Mouse (Mus musculus) adrenal gland, postnatal 14 days (tissue): ENCODE results near the gene Sash1. TPM values are rescaled to one million over a fixed set of nuclear protein-coding genes. Genes with fewer than 3 reads are reported as not detected.
A peak's percentile ranks its signal among the peaks of the same experiment; 100 is the strongest.

Experiments used
- DNase-seq: peaks from one replicate; pipeline ENCODE4 v3.0.0; 2021; ENCODE audit warnings: mixed read lengths
- total RNA-seq: library from RNA; stranded (reverse); gene quantifications from 2 replicates; pipeline ENCODE4 v1.2.3, GENCODE M21; 2021

Gene Sash1
- total RNA-seq, 1 experiment from 2014 or later, result 50.1 TPM

DNA sequence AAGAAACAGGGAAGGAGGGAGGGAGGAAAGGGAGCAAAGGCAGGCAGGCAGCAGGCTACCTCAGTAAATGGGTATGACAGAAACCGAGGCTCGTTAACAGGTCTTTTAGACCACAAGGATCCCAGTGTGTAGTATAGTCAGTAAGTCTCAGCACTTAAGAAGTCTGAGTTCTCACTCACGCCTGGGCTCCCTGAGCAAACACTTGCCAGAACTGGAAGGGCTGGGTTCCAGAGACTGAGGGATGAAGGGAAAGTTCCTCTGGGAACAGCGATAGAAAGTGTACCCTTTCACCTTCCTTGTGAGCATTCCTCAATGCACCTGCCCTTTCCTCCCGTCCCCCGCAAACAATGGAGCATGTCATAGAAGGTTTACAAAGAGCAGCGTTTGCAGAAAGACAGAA, 16.5 kb upstream of the Sash1 start:
- no peak for DNase-seq

DNA sequence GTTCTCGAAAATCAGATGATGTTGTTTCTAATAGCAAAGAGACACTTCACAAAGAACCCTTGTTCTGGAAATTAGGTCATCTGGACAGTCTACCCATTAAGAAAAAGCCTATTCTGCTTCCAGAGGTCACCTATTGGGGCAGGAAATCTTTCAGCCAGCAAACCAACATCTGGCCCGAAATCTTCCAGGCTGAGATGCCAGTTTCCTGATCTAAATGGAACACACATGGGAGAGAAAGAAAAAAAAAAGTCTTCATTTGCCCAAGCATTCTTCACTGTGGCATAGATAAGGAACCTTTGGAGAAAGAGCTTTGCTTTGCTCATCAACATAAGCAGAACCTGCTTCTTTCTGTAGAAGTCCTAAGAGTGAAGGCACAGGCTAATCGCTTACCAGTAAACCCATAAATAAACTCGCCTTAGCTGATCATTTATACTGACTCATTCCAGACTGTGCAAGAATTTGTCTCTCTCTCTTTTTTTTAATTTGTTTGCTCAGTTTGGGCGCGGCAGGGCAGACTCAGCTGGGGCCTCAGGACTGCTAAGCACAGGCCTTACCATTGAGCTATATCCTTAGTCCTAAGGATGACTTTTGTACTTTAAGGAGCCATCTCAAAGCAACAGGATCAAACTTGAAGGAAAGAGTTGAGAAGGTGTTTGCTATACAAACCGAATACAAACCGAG, 13.1 kb upstream of the Sash1 start:
- no peak for DNase-seq

DNA sequence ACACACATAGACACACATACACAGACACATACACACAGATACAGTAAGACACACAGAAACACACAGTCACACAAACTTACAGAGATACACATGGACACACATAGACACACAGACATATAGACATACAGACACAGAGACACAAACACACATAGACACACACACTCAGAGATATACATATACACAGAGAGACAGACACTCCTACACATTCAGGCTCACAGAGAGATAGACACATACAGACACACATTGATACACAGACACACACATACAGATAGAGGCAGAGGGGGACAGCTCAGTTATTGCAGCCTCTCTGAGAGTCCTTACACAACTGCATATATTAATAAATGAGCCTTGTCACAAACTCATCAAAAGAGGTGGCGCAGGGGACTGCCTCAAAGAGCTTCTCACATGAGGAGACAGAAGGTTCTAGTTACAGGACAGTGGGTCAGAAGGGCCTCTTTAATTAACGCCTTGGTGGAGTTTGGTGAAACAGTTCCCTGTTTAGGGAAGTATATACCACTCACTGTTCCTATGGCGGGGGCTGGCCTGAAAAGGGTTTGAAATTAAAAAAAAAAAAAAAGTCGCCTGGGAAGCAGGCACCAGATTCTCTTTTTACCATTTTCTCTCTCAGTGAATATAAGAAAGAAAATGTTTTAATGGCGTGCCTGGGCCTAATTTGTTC, 12.4 kb upstream of the Sash1 start:
- no peak for DNase-seq

DNA sequence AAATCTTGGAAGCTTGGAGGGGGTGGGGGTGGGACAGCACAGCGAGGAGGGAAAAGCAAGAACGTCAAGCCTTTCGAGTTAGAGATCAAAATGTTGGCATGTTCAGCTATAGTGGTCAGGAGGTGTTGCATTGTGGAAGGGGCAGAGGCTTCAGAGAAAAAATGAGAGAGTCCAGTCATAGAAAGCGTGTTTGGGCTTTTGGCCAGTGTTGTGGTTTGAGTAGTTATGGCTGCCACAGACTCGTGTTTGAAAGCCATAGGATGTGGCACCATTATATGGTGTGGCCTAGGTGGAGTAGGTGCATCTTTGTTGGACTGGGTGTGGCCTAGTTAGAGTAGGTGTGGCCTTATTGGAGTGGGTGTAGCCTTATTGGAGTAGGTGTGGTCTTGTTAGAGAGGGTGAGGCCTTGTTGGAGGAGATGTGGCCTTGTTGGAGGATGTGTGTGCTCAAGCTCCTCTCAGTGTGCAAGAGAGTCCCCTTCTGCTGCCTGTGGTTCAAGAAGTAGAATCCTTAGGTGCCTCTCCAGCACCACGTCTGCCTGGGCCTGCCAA, 9.2 kb upstream of the Sash1 start:
- DNase-seq, result no peak

DNA sequence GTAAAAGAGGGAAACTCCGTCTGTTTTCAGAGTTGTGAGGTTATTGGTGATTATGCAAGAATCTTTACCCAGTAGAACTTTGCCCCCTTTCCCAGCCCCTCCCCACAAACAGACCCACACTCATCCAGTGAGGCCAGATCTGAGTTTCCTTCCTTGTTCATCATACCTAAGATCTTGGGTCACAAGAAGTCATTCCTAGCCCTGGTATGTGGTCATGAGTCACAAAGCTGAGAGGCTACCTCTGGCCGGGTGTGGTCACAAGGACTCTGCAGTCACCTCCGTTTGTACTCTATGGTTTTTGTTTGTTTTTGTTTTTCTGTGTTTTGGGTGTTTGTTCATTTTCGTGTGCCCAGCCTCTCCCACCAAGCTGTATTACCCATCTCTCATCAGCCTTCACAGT, 4.6 kb upstream of the Sash1 start:
- DNase-seq, result no peak

DNA sequence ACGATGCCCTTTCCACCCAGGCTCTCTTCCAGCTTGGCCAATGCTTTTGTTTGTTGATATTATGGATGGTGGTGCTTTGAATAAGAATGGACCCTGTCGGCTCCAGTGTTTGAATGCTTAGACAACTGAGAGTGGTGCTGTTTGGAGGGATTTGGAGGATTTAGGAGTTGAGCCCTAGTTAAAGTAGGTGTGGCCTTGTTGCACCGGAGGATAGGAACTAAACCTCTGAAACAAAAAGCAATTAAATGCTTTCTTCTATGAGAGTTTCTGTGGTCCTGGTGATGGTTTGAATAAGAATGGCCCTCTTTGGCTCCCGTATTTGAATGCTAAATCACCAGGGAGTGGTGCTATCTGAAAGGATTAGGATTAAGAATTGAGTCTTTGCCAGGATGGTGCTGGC, 3.5 kb upstream of the Sash1 start:
- no peak for DNase-seq

DNA sequence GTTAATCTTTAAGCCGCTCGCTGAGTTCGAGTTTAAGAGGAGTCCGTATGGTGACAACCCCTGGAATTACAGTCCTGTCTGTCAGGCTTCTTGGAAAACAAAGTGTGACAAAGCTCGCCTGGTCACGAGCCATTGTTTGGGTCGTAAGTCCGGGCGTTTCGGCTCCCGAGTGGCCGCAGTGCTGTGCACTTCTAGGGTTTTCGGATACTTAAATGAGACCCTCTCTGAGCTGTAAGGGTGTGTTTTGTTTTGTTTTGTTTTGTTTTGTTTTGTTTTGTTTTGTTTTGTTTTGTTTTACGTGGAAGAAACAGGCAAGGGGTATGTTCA, 621 bp upstream of the Sash1 start:
- no peak for DNase-seq

DNA sequence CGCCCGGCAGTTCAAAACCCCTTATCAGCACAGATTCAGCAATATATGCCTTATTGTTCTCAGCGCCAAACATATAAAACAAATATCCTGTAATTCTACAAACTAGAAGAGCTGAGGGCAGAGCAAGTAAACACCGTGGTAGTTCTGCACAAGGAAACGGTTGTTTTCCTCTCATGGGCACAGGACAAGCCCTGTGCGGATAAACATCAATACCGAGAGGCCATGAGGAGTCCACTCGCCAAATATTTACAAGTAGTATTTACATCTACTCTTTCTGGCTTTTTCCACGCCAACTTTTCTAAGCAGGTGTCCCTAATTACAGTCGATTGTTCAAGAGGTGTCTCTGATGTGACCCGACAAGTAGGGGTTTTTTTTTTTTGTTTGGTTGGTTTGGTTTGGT, 669 bp downstream of the Sash1 start:
- no peak for DNase-seq

DNA sequence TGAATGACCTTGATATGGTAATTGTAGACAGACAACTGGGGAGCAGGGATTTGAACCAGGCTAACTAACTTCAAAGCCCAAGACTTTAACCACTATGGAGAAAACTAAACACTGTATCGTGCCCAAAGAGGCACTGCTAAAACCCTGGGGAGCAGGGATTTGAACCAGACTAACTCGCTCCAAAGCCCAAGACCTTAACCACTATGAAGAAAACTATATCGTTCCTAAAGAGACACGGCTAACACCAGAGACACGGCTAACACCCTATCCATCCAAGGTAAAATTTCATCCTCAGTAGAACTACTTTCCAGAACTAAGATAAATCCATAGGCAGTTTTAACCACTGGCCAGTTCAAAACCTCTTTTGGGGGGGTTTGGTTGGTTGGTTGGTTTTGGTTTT, 1.3 kb downstream of the Sash1 start:
- DNase-seq, result no peak

DNA sequence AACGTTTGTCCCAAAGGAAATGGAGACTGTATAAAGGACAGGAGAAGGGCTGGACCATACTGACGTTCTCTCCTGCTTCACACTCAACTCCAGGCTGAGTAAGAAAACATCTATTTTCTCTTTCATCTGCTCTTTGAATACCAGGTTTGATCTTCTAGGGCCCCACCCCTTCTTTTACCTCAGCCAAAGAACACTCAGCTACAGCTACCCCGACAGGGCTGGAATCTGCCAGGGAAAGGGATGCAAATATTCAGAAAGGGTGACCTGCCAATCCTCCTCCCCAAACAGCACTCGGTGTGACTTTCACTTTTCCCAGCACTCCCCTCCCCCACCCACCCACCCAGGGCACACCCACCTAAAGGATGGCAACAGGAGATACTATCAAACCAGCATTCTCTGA, 2.2 kb downstream of the Sash1 start:
- no peak for DNase-seq

DNA sequence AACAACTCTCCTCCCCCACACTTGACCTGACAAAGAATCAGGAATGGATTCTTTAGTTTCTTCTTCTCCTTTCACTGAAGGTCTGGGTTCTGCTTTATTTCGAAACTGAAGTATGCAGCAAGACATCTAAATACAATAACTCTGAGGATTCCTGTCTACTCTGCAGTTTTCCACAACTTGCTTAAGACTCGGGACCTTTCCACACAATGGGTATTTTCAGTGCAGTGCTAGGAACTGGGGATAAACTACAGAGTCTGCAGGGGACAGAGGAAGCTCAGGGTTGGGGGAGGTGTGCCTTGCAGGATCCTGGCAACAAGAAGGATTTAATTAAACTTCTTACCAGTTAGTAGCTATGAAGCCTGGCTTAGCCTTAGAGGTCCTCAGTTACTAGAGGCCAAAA, 4.1 kb downstream of the Sash1 start:
- DNase-seq, result no peak

DNA sequence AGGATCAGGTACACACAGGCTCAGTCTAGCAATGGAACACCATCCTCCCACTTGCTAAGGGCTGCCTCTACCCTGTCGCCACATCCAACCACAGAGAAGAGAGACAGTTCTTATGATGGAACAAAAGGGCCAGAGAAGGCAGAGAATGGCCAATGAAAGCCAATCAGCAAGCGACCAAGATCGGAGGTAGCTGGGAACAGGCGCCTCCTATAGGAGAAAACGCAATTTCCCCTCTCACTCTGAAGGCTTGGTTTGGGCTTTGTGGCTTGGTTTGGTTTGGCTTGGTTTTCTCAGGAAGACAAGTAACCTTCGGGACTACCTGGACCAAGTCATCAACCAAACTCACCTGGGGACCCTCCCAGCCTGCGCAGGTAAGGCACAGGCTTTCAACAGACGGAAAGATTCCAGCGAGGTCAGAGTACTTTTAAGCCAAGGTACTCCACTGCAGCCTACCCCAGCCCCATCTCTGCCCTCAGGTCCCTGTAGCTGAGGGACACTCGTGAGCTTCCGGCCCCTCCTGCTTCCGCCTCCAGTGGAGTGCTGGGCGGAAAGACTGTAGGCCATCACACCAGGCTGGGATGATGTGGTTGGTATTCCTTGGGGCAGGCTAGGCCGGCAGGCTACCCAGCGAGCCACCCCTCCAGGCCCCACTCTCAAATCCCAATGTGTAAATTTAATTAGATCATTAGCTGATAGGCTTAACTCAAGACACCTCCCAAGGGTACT, 4.8 kb downstream of the Sash1 start:
- DNase-seq, result no peak

DNA sequence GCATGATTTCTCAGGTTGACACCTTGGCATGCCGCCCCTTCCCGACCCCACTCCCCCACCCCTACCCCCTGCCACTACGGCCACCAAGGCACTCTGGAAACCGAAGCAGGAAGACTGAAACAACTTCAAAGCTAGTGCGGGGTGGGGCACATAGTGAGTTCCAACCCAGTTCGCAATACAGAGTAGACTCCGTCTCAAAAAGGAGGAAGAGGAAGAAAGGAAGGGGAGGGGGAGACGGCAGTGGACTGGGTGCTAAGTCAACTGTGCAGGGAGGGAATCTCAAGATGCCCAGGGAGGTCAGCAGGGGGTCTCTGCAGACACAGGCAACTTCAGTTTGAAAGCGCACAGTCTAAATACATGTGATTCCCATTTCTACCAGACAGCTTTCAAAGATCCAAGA, 7.0 kb downstream of the Sash1 start:
- DNase-seq, result no peak

DNA sequence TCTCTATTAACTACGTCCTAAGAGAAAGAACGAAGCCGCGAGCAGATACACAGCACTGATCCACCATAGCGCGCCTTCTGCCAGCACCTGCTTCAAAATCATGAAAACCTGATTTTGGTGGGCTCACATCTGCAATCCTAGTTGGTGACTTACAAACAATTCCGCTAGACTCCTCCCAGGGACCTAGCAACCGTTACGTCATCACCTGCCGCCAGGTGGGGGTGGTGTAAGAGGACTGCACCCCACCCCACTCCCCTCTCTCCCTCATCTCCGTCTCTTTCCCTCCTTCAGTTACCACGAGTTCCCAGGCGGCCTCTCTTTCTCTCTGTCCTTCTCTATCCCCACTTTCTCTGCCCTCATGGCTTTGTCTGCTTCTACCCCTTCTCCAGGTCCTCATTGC, 7.5 kb downstream of the Sash1 start:
- no peak for DNase-seq

DNA sequence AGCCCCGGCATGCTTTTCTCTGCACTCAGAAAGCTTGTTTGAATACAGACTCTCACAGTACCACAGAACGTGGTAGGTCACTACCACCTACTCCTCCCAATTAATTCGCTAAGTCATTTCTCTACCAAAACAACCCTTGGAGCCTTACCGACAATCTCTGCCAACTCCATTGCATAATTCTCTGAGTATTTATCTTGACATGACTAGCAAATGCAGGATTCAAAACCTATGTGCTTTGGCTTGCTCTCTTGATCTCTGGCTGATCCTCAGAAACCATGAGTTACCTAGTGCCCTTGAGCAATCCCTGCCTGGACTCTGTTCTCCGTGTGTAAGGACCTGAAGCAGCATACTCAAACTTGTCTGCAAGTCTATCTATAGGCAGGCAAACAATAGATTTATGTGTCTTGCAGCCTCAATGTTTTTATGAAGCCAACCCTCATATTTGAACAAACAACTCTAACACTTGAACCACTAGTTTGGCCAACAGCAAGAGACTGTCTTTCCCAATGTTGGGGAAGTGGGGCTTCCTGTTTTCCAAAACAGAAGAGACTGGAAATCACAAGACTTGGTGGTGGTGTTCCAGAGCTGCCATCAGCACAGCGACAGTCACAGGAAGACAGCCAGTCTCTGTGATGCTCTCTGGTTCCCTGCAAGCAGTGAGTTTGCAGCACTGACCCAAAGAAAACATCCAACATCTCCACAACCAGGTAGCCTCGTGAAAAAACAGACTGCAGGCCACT, 12.1 kb downstream of the Sash1 start:
- no peak for DNase-seq

DNA sequence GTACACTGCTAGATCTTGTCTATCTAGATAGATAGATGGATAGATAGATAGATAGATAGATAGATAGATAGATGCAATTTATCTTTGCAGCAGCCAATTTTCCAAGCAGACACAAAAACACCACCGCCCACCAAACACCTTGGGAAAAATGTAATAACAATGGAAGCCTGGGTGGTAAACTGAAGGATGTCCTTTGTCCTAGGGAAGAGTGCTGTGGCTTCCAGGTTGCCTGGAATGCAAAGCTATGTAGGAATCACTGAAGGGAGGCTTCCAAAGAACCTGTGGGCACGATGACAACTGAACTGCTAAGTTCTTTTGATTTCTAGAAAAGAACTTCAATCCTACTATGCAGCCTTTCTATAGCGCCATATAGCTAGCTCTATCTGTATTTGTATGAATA, 13.1 kb downstream of the Sash1 start:
- no peak for DNase-seq

DNA sequence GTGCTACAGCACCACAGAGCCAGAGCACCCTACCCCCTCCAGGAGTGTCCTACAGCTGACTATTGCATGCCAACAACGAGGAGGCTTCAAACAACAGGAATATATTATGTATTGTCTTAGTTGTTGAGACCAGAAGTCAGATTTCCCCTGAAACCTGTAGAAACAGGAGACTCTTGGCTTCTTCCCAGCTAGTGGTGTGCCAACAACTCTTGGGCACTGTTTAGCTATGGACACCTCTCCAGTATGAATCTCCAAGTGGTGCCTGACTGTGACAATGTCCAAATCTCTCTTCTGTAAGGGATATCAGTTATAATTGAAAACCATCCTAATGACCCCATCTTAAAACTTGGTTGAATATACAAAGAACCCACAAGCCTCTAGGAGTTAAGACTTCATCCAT, 13.9 kb downstream of the Sash1 start:
- DNase-seq, result no peak

DNA sequence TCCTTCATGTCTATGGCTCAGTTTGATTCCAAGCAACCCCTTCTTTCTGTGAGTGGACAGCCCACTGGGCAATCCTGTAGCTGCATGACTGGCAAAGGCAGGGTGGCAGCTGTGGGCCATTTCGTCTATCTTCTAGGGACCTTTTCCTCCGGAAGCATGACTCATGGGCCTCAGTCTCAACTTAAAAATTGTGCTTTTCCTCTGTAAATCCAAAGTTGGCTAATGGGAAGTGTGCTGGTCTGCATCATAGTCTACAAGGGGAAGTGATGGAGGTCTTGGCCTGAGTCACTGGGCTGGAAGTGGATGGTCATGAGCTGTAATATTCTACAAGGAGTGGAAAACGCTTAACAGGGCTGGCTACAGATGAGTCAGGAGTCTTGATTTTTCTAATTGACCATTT, 15.5 kb downstream of the Sash1 start:
- DNase-seq, result peak; percentile 28

DNA sequence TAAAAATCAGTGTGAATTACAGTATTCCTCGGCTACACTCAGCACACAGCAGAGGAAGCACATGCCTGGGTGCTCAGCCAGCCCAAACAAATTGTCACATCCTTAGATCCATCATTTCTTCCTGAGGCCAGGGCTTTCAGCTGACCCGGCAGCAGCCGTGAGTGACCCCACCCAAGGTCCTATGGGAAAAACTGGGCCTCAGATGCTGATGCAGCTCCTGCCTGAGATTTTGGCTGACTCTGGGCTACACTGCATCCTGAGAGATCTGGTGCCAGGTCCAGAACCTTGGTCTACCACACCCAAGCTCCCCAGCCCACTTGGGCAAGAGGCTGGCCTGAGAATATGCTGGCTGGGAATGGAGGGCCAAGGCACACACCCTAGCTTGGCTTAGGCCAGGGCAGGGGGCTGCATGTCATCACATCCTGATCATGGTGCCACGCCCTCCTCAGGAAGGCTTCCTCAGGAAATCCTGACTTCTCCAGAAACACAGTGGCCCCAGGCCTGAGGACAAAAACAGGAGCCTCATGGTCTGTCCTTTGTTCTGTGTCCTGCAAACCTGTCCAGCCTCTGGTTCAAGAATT, 19.7 kb downstream of the Sash1 start:
- DNase-seq, result peak; percentile 60

DNA sequence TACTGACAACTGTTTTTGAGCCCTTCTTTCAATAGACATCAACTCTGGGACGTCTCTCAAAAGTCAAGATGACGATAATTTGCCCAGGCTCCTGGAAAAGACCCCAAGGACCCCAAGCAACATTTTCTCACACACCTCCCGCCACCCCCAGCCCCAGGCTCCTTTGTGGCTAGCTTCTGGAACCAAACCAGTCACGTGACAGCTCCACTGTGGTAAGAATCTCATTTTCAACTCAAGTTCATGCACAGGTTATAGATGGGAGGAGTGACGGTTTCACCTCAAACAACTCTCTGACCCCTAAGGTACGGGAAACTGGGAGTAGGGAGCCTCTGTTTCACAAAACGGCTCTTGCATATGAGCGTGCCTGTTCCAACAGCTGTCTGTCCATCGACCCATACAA, 25.2 kb downstream of the Sash1 start:
- DNase-seq, result no peak

DNA sequence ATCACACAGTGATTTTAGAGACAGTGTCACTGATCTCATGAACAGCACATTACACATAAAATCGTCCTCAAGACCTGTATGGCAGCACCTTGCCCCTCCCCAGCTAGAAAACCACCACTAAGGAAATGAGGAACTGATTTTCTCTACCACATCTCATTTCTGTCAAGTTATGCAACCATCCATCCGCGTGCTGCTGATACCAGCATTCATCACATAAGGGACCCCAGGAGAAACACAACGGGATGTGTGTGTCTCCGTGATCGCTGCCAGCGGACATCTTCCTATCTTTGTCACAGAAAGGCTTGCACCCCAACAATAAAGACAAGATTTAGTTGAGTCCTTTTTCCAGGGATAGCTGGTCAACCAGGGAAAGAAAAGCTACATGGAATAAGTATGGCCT, 27.2 kb downstream of the Sash1 start:
- DNase-seq, result no peak

DNA sequence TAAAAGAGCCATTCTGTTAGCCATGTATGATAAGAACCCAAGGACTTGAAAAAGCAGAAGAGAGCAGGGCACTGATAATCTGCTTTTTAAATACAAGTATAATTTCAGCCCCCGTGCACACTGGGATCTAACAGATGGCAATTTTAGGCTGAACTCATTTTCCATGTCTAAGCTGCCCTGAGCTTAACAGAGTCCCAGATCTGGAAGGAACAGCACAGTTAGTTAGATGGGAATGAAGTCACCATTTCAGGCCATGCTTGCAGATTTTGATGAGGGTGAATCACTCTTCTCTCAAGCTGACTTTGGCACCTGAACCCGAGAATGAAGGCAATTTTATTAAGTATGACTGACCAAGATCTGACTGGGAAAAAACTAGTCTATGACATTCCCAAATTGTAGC, 28.9 kb downstream of the Sash1 start:
- DNase-seq, result no peak

DNA sequence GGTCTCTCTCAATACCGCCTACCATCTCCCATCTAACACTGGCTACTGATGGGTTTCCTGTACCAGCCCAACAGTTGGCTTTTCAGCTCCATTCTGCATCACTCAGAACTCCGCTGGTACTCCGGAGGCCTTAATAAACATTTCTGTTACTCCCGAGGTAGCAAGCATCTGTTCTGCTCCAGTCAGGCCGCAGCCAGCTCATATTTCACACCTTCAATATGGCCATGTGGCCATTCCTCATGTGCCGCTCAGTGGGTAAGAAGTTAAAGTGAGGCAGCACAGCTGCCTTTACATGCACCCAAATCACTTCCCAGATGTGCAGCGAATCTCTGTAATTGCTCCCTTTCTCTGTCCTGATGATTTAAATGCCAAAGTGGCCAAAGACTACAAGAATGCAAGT, 32.5 kb downstream of the Sash1 start:
- no peak for DNase-seq
